Mouse (Mus musculus) testis, adult 2 months (tissue): ENCODE measurements at regions not wholly inside any gene's neighbourhood (a gene's known extent, or its start where the extent isn't known, plus 50 kb on each side); places are given as distances from the start of the nearest gene placed in this dataset.

Experiments used
- H3K27ac ChIP-seq: fragments of 200-500 bp; 2 replicates; pipeline ENCODE4 v1.5.1; 2012; ENCODE audit warnings: low read depth, low read length; ENCODE audit not compliant: control insufficient read depth, insufficient read depth
- H3K27me3 ChIP-seq: fragments of 200-500 bp; 2 replicates; pipeline ENCODE4 v1.6.1; 2012; ENCODE audit warnings: mild to moderate bottlenecking, low read length, moderate library complexity; ENCODE audit not compliant: control insufficient read depth, insufficient read depth
- H3K36me3 ChIP-seq: fragments of 200-500 bp; 2 replicates; pipeline ENCODE4 v1.6.1; 2012; ENCODE audit warnings: mild to moderate bottlenecking, low read length; ENCODE audit not compliant: control insufficient read depth, insufficient read depth
- H3K4me1 ChIP-seq: fragments of 200-500 bp; 2 replicates; pipeline ENCODE4 v1.6.1; 2012; ENCODE audit warnings: low read length; ENCODE audit not compliant: control insufficient read depth, insufficient read depth
- H3K4me3 ChIP-seq: fragments of 200-500 bp; 2 replicates; pipeline ENCODE4 v1.5.1; 2012; ENCODE audit warnings: low read depth, mild to moderate bottlenecking, low read length, moderate library complexity, mixed read lengths; ENCODE audit not compliant: control insufficient read depth
- CTCF ChIP-seq: fragments of 200-500 bp; IDR thresholded peaks from 2 replicates; pipeline ENCODE4 v1.5.1; 2012; ENCODE audit warnings: low read depth, mild to moderate bottlenecking, inconsistent platforms, low read length, moderate library complexity; ENCODE audit not compliant: control insufficient read depth, insufficient read depth, insufficient replicate concordance
- POLR2A ChIP-seq: fragments of 200-500 bp; IDR thresholded peaks from 2 replicates; pipeline ENCODE4 v1.6.1; 2012; ENCODE audit warnings: low read depth, mild to moderate bottlenecking, inconsistent platforms, low read length, moderate library complexity; ENCODE audit not compliant: control insufficient read depth

DNA sequence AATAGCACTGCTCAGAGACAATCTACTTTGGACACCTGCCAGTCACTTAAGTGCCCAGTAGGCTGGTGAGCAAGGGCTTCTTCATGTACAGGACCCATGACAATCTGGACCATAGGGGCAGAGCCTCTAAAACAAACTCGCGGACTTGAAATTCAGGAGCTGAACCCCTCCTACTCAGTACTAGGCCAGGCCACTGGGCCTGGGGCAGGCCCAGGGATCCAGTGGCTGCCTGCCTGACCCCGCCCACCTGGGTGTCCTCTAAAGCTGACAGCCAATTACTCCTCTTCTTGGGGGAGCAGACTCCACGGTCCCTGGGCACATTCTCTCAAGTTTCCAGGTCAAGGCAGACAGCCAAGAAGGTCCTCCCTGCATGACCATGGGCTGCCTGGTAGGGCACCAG, 78.3 kb upstream of the A730046J19Rik start:
- Histone ChIP-seq H3K27me3 (no peaks in the 10 kb centered on the region), H3K27ac (no peak overlapping the region), H3K4me3 (peak overlapping the region; percentile 70), H3K36me3 (no peaks in the 10 kb centered on the region), H3K4me1 (no peaks in the 10 kb centered on the region)
- no peak for TF ChIP-seq CTCF
- TF ChIP-seq POLR2A: no peak

DNA sequence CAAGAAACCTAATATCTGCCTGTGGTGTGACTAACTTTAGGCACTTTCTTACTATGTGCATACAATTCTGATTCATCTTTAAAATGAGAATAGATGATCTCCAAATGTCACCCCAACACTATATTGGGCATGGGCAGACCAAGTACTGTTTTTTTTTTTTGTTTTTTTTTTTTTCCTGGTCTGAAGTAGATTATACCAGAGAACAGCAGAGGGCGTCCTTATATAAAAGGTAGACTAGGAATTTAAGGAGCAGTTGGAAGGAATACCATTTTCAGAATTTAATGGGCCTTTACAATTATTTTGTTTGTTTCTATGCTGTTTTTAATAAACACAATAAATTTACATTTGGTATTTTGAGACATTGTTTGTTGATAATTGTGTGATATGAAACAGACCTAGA, 72.3 kb upstream of the A730046J19Rik start:
- no peak for TF ChIP-seq POLR2A
- no peak for TF ChIP-seq CTCF
- Histone ChIP-seq H3K4me1 (no peaks in the 10 kb centered on the region), H3K27ac (no peak overlapping the region), H3K4me3 (no peak overlapping the region), H3K36me3 (no peaks in the 10 kb centered on the region), H3K27me3 (no peaks in the 10 kb centered on the region)

DNA sequence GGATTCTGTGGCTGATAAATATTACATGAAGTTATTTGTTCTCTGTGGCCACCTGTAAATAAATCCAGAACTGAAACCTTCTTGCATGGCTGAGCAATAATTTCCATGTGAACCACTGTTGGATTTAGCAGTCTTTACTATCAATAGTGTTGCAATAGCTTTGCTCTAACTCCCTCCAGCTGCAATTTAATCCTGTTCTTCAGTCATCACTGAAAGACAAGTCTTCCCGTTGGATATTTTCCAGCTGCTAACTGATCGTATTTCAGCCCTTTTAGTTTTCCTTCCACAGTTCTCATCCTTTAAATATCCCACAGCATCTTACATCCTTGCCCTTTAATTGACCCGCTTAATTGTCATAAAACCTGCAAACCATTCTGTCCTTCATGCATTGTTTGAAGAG, 55.3 kb upstream of the A730046J19Rik start:
- no peaks in the 10 kb centered on the region for H3K27me3 ChIP-seq
- no peak overlapping the region for H3K4me3 ChIP-seq
- no peaks in the 10 kb centered on the region for H3K4me1 ChIP-seq
- no peak for TF ChIP-seq CTCF
- TF ChIP-seq POLR2A: no peak
- H3K27ac ChIP-seq: no peak overlapping the region
- H3K36me3 ChIP-seq: no peaks in the 10 kb centered on the region
